Mouse (Mus musculus) liver, embryonic 14 days (tissue): ENCODE data around the gene Heatr9. TPM values are rescaled to one million over a fixed set of nuclear protein-coding genes. Genes with fewer than 3 reads are reported as not detected.

ENCODE experiments used
- polyA plus RNA-seq: library from polyadenylated mRNA; depleted of rRNA; stranded (reverse); fragments of >200 nt; gene quantifications from 2 replicates; pipeline ENCODE4 v1.2.3, GENCODE M21; 2012; rRNA removed

The Heatr9 gene
- not detected in 2 replicates for polyA plus RNA-seq

GRCm38 (mm10) chr11:83522075-83522474 is at the start of gene Heatr9:
Gene Heatr9, minus strand, starts transcription at chr11:83522175.

DNA sequence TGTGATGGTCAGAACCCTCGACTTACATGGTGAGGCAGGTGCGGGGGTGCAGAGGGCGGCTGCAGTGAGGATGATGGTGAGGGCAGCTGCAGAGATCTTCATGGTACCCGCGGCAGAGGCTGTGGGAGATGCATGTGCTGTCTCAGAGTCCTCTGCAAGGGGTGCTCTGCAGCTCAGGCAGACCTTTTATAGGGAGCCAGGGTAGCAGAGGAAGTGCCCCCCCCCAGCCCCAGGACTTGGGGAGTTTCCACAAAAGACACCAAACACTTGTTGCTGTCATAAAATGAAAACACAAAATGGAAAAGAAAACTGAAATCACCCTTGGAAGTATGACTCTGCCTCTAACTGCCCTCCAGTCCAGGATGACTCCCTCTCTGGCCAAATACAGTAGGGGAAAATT is 8.4 kb upstream of the Heatr9 start, which contains the start of gene Ccl5:
TSS of gene Ccl5 (minus strand) at position 159 of the 400 bp plus-strand sequence.

GRCm38 (mm10) chr11:83472324-83473234 is 49.4 kb downstream of the Heatr9 start, which contains the start of gene Taf15:
Gene Taf15, plus strand, starts transcription at chr11:83473086.

GRCm38 (mm10) chr11:83462711-83463244 is 59.2 kb downstream of the Heatr9 start, which contains the start of gene Mmp28:
Gene Mmp28, minus strand, starts transcription at chr11:83463071.

Other genes with a start within 250 kb of the Heatr9 start
- 15.2 and 18.5 TPM in 2 replicates for gene Slfn14, start 235.4 kb downstream of the Heatr9 start, polyA plus RNA-seq
- 10.8 and 13.3 TPM in 2 replicates for gene Ap2b1, start 223.2 kb downstream of the Heatr9 start, polyA plus RNA-seq
- gene Pex12, start 219.6 kb downstream of the Heatr9 start, polyA plus RNA-seq = 3.1 and 3.7 TPM in 2 replicates
- 0.30 and 0.31 TPM in 2 replicates for gene Rasl10b, start 113.0 kb downstream of the Heatr9 start, polyA plus RNA-seq
- 0.01 TPM in 1 of 2 replicates, not detected in the other for gene Gas2l2, start 92.7 kb downstream of the Heatr9 start, polyA plus RNA-seq
- 1.6 and 2.5 TPM in 2 replicates for gene 1700020L24Rik, start 84.5 kb downstream of the Heatr9 start, polyA plus RNA-seq
- gene Mmp28, start 59.1 kb downstream of the Heatr9 start, polyA plus RNA-seq = 0.24 and 0.29 TPM in 2 replicates
- 44.5 and 48.8 TPM in 2 replicates for gene Taf15, start 49.1 kb downstream of the Heatr9 start, polyA plus RNA-seq
- gene Ccl5, start 8.3 kb upstream of the Heatr9 start, polyA plus RNA-seq = 0.29 and 0.35 TPM in 2 replicates
- gene Ccl9, start 56.5 kb upstream of the Heatr9 start, polyA plus RNA-seq = 8.0 and 10.2 TPM in 2 replicates
- gene Ccl6, start 70.9 kb upstream of the Heatr9 start, polyA plus RNA-seq = 2.4 and 3.8 TPM in 2 replicates
- not detected in 2 replicates for gene Rpl9-ps1, start 123.4 kb upstream of the Heatr9 start, polyA plus RNA-seq
- gene Ccl3, start 127.2 kb upstream of the Heatr9 start, polyA plus RNA-seq = 0.66 and 1.0 TPM in 2 replicates
- 0.31 and 0.66 TPM in 2 replicates for gene Ccl4, start 140.4 kb upstream of the Heatr9 start, polyA plus RNA-seq
- 6.2 and 8.7 TPM in 2 replicates for gene Wfdc17, start 181.8 kb upstream of the Heatr9 start, polyA plus RNA-seq
- 0.11 TPM in 1 of 2 replicates, not detected in the other for gene Wfdc18, start 186.8 kb upstream of the Heatr9 start, polyA plus RNA-seq
- 4.8 and 7.4 TPM in 2 replicates for gene Wfdc21, start 224.8 kb upstream of the Heatr9 start, polyA plus RNA-seq
- gene Heatr6, start 231.5 kb upstream of the Heatr9 start, polyA plus RNA-seq = 3.8 and 4.4 TPM in 2 replicates